Mouse (Mus musculus) B cell, adult 2 months (primary cell): Measurements from ENCODE around the gene S100a11.
"Not testable (repeated sequence)": the region's sequence is repeated elsewhere in the genome, so short reads cannot be mapped to it uniquely, and the experiment has no call there.

Experiments used
- DNase-seq, 2 experiments: peaks; one replicate each; pipeline ENCODE4 v3.0.0; 2022

The S100a11 gene

DNA sequence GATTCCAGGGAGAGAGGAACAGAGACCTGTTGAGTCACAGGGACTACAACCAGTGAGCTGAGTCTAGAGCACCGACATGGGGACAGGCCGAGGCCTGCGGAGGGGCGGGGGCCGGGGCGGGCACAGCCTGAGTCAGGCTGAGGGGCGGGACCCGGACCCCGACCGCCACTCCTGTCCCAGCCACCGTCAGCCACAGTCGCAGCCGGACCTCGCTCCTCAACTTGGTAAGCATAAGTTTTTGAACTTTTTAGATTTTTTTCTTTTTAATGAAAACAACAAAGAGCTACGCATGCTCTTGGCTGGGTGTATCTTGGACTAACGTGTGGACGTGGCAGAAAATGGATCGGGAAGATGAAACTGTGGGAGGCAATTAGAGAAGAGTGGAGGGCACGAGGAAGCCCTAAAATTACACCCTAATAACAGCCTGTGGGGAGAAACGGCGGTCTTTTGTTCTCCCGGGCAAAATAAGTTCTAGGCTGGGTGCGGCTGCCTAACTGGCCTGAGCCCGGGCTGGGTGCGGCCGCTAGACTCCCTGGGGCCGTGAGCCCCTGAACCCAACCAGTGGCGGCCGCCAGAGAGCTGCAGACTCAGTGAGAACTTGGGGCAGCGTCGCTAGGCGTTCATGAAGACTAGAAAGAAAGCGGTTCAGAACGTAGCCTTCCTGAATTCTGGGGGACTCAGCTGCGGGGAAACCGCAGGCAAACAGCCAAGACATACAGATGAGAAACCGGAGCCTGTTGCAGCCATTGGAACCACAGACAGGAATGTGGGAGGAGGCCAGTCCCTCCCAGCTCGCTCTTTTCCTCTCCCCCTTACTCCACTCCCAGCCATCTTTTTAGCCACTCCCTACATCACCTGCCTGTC is at the start of gene S100a11:
TSS of gene S100a11 (plus strand) at position 159 of the 864 bp plus-strand sequence.
- DNase-seq, result peak; percentile 57 to 59

DNA sequence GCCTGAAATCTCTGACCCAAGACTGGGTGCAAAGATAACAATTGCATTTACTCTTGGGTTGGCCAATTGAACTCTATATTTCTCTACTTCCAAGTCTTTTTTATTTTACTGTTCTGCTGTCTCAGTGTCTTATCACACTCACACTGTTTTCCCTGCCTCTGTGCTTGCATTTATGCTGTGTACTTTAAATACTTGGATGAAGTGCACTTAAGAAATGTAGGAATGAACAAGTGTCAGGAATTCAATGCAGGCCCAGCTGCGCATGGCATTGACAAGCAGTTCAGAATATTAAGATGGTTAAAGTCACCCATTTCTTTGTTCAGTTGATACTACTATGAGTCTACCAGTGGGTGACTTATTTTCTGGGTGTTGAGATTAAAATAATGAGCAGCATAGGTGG is 40.2 kb upstream of the S100a11 start:
- no peak for DNase-seq

DNA sequence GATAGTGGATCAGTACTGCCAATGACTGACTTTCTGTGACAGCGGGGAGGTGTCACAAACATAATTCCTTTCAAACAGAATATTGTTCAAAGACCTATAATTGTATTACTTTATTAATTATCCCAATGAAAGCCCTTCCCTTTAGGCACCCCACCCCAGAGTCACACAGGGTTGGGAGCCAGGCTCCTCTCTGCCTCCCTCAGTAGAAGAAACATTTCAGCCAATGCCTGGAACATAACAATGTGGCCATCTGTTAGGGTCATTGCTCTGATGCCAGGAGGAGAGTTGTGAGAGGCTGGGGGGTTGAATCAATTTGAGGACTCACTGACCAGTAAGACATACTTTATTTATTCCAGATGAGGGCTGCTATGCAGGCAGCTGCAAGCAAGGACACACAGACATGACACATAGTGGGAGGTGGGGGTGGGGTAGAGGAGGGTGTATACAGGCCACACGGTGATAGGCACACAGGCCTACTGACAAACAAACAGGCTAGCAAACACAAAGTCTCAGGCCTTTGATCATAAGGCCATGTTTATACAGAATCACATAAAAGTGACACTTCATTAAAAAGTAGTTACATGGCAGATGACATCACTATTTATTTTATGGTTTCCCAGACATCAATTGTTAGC is 38.2 kb upstream of the S100a11 start:
- no peak for DNase-seq

DNA sequence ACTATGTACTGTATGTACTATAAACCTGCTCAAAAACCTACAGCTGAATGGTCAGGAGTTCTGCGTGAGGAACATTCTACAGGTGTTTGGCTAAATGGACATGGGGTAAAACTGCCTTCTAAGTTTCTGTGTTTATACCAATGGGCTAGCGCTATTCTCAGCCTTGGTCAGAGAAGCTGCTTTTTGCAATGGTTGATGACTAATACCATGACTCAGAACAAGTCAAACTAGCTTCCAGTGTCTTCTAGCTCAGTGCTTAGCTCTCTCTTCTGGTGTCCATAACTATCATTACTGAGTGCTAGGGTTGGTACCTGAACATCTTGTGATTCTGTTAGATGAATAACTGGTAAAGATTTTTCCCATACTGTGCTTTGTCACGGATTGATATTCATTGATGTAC is 34.7 kb upstream of the S100a11 start:
- DNase-seq, result no peak

DNA sequence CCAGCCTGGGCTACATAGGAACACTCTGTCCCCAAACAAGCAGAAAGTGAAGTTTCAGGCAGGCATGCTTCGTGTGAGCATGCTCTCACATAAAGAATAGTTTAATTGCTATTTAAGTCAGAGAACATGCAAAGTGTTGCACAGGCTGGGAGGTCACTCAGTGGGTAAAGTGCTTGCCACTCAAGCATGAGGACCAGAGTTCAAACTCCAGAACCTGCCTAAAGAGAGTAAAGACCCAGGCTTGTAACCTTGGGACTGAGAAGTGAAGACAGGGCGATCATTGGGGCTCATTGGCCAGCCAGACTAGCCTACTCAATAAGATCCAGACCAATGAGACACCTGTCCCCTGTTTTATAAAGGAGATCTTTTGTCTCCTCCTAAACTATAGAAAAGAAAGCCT is 31.7 kb upstream of the S100a11 start:
- DNase-seq, result no peak

DNA sequence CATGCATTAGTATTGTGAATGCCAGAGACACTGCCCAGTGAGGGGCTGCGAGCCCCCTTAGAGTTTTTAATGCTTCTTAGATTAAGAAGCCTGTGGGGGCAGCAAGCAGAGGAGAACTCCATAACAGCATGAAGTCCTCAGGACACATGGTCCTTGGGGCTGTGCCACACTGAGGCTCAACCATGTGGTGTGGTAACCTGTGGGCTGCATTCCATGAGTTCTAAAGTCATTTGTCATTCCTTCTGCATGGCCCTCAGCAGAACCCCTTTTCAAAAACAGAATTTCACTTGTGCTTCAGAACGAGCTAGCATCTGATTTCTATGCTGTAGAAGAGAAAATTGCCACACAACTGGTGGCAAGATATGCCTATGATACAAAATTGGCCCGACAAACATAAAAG is 28.1 kb upstream of the S100a11 start:
- no peak for DNase-seq

DNA sequence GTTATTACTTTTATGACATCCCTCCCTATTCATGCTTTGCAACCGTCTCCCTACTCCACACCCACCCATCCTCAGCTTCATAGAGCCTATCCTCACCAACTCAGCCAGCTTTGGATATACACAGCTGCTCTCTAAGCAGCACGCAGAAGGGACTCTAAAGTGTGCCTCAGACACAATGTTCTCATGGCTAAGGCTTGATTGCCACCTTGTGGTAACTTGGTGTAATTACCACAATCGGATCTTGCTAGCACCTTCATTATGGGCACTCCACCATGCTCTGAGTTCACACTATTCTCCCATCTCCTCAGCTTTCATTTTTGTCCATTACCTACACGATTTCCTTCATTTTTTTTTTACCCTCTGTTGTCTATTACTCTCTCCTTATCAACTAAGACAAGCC is 26.3 kb upstream of the S100a11 start:
- peak; percentile 54 to 59 for DNase-seq

DNA sequence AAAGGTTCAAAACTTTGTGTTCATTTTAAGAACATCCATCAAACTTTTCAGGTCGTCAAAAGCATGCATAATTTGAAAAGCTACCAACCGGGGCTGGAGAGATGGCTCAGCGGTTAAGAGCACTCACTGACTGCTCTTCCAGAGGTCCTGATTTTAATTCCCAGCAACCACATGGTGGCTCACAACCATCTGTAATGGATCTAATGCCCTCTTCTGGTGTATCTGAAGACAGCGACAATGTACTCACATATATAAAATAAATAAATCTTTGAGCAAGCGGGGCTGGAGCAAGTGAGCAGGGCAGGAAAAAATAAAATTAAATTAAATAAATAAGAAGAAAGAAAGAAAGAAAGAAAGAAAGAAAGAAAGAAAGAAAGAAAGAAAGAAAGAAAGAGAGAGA is 25.5 kb upstream of the S100a11 start:
- not testable (repeated sequence) for DNase-seq

DNA sequence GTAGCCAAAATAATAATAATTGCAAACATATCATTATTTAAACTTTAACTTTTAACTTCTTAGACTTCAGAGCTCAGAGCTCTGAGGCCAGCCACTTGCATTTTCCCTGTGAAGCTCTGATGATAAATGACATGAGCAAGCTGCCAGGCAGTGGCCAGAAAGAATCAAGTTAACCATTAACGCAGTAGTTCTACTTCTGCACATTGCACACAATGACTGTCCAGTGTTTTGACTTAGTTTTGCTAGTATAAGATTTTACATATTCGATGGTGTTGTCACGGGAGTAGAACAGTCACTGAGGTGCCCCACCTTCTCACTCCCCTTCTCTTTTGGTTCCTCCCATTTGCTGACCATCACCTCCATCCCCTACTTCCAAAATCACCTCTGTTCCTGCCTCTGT is 23.2 kb upstream of the S100a11 start:
- no peak for DNase-seq

DNA sequence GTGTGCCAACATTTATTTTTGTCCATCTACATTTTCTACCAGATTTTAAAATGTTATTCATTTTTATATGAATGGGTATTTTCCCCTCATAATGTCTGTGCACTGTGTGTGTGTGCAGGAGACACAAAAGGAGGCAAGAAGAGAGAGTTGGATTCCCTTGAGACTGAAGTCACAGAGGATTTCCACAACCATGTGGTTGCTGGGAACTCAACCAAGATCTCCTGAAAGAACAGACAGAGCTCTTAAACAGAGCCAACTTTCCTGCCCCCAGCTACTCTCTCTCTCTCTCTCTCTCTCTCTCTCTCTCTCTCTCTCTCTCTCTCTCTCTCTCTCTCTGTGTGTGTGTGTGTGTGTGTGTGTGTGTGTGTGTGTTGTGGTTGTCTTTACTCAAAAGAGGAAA is 21.2 kb upstream of the S100a11 start:
- DNase-seq, result no peak

DNA sequence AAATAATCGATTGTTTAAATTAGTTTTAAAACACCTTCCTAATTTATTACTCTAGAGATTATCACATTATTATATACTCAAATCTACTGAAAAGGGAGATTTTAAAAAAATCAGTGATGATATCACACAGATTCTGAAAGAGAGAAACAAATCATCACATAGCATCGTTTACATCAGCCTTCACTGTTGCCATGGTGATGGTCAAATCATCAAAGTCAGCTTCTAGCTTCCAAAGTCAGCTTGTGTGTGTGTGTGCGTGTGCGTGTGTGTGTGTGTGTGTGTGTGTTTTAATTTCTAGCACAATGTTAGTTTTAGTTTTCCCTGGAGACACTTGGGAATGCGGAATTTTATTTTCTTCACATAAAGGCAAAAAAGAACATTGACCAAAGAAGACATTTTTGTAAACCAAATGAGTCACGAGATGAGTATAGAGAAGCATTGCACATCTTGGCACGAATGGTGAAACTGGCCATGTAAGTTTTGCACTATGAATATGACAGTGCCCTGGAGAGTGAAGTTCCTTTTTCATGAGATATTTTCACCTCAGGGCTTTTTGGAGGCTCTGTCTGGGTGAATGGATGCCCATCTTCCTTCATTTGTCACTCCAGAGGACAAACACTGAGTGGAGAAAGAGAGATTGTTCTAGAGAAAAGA is 15.6 kb upstream of the S100a11 start:
- DNase-seq, result peak in 1 of 2 experiments; percentile 28

DNA sequence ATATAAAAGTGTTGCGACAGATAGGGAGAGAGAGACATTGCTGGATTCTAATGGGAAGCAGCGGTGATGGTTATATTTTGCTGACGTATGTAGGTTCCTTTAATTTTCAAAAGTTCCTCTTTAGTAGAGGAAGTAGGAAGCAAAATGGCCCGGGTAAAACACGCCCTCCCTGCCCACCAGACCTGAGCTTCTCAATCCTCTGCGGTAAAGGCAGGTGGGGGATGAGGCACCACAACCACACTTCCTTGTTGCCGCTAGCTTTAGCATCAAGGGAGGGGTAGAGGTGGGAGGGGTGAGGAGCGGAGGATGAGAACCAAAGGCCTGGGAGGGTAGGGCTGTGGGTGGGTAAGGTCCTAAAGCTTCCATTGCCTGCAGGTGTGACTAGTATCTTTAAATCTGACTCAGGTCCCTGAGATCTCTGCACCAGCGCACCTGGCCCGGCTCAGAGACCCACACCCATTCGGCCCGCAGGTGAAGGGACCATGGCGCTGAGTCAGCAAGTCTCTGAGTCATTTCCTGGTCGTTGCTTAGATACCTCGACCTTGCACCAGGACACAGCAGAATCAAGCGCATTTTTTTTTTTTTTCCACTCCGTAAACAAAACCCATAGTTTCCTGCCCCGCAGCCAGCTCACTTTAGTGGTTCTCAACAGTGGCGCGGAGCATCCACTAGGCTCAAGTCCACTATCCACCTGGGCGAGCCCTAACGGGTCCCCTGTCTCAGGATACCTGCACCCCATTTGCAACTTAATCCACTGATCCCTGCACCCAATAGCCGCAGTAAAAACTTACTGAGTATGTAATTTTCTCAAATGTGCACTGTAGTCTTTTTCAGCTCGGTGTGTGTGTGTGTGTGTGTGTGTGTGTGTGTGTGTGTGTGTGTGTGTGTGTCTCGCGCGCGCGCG is 14.1 kb upstream of the S100a11 start:
- DNase-seq, result peak; percentile 92 to 95

DNA sequence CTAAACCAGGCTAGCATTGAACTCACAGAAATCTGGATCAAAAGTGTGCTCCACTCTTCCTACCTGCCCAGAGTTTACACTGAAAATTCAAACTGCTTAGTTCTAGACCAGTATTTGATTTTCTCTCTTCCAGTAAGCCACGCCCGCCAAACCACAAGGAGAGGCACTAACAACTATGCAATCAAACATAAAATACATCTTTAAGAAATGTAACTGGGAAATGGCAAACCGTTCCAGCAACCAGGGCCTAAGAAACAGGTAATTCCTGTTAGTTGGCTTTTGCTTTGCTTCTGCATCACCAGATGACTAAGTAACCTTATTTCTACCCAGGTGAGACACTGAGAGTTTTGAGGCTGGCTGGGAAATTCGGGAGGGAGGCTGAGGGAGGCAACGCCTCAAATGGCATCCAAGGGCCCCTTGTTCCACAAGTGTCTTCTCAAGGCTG is 13.4 kb upstream of the S100a11 start:
- DNase-seq, result no peak

DNA sequence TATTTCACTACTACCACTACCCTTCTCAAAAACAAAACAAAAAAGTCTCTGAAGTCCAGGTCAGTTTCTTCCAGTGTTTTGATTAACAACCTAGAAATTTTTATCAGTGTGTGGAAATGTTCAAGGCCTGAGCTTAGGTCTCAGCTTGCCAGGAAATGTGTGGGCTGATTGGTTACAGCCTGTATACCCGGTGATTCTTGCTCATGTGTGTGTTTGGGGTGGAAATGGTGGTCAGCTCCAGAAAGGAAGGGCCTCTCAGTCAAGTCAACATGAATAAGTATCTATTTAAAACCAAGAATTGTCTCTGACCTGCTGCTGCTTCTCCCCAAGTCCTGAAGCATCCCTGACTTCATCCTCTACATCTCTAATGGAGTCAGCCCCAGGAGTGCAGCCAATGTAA is 11.0 kb upstream of the S100a11 start:
- DNase-seq, result no peak

DNA sequence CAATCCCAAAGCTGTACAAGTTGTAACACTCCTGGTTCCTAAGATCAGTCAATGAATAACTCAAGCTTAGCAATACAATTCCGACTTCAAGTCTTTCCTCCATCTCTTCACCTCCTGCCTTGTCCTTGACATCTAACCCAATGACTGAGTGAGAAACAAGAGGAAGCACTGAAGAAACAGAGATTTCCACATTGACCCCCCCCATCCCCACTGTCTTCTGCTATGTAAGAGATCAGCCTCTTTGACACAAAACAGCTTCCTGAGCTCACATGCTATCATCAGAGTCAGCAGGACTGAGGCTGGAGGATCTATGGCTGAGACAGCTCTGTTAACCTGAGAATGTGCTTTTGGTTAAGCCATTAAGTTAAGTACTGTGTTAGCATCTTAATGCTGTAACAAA is 9.3 kb upstream of the S100a11 start:
- no peak for DNase-seq

DNA sequence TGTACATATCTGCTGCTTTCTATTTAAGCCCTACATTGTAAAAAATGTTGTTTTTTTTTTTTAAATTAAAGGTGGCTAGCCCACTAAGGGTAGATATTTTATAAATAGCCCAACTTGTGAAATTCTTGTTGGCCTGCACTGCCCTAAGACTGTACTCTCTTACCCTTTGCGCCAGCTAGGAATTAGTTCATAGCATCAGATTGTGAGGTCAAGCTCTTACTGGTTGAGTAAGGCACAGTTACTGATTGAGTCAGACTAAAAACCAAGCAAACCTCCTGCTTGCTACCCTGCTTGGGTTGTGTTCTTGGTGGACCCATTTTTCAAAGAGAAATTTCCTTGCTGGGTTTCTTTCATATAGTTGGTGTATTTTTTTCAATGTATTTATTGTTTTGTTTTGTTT is 8.5 kb upstream of the S100a11 start:
- DNase-seq, result no peak

DNA sequence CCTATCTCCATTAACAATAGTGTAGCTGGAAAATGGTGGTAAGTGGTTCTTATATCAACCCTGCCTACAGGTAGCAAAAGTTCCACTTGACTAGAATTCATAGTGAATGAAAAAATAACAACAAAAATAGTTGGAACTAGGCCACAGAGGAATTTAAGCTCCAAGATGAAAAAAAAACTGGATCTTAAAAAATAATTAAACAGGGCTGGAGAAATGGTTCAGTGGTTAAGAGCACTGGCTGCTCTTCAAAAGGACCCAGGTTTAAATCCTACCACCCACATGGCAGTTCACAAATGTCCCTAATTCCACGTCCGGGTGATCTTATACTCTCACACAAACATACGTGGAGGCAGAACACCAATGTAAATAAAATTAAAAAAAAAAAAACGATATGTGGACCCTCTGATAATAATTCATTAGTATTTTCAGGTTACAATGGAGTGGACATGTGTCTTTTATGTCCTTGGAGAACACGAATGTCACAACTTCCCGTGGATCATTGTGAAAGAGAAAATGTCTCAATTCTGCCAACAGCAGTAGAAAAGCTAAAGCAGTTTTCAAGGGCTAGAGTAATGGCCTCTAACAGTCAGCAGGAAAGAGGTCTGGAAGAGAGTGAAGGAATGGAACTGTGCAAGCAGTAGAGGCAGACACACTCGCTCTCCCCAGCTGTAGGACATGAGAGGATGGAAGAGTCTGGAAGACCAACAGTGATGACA is 7.7 kb upstream of the S100a11 start:
- DNase-seq, result no peak

DNA sequence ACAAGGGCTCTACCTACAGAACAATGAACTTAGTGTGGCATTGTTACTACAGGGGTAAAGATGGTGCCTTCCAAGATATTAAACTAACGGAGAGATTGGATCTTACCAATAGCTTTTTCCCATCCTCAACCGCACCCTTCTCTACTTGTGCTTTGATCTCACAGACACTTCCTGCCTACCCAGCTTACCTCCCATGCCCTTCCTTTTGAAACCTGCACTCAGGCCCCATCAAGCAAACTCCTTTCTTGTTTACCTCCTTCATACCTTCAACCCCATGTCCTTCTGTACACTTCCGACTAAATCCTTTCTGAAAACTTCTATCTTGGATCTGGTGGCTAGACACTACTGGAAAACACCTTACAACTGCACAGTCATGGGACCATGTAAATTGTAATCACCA is 5.7 kb upstream of the S100a11 start:
- no peak for DNase-seq

DNA sequence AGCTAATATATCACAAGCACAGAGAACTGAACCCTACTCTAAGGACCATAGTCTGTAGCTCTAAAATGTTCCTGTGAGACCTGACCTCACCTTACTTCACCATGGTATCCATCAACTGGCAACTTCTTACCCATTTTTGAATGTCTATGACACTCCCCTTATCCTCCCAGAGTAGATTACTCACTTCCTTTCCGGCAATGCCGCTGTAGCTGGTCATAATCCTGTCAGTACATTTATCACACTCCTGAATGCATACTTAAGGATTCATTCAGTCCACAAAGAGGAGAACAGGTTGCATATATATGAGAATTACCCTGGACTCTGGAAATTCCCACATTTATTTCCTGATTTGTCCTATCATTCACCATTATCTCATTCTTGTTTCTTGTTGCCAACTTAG is 2.9 kb upstream of the S100a11 start:
- DNase-seq, result no peak

DNA sequence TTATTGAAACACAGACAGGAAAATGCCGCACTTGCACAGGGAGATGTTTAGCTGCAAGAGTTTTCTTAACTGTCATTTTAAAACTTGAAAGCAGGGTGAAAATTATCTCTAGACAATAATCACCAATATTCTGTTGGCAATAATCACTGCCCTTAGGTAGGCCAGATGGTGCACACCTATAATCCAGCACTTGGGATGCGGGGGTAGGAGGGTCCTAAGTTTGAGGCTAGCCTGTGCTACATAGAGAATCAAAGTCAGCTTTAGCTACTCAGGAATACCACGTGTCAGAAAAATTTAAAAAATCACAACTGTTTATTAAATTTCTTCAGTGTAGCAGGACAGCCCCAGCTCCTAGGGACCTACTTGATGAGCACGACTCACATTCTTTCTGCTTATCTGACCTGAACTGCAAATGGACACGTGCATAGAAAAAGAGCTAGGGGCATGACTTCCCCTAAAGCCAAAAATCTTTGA is 395 bp upstream of the S100a11 start:
- DNase-seq, result no peak

DNA sequence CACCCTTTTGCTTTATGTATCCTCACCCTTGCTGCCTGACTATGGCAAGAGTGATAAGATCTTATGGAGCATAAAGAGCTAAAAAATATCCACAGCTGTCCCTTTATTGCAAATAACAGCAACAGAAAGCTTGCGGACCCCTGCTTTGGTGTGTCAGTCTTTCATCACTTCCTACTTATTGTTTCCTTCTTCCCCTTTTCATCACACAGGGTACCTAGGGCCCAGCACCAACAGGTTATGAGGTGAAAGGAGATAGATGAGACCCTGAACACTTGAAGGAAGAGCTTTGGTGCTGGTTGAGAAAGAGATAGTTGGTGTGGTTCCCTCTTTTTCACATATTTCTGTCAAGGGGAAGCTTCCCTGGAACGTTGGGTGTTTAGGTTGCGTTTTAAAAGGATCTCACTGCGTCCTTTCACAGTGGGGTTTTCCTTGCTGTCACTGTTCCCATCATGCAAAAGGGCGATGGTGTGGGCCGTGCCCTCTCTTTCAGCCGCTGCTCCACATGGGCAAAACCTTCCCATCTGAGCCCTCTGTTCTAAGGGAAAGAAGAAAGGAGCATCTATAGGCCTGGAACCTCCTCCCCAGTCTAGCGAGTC is 1.3 kb downstream of the S100a11 start:
- DNase-seq, result peak; percentile 14 to 28

DNA sequence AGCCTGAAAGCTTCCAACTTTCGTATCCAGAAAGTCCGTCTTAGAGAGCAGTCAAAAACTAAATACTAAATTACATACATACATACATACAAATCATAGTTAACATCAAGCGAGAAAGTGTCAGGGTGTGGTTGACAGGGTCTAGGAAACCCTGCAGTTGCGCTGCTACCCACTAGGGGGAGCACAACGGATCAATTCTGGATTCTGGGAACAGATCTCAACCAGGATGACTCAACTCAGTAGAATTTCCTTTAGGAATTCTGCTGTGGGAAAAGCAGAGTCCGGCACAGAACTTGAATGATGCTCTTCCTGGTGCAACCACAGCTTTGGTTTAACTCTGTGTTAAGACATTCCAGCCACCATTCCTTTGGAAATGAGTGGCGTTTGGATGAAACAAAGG is 2.3 kb downstream of the S100a11 start:
- DNase-seq, result peak; percentile 57 to 61
